Mouse (Mus musculus): ENCODE data around the gene Atg7. TPM values are rescaled to one million over a fixed set of nuclear protein-coding genes. Genes with fewer than 3 reads are reported as not detected.
"Not testable (repeated sequence)": the region's sequence is repeated elsewhere in the genome, so short reads cannot be mapped to it uniquely, and the experiment has no call there.

The Atg7 gene
- 100 to 1,000 TPM in 24 of 26 experiments, 10 to 100 TPM in 2; 50.4 to 387 (median 204) TPM for total RNA-seq (2018; cell fraction: chromatin; rRNA removed)
- 10 to 100 TPM; 41.9 to 71.0 (median 55.7) TPM for total RNA-seq (2018; cell fraction: cytosol; rRNA removed)
- 100 to 1,000 TPM in 12 of 26 experiments, 10 to 100 TPM in 14; 39.9 to 277 (median 97.7) TPM for total RNA-seq (2018; cell fraction: nucleus; rRNA removed)
- polyA plus RNA-seq (2018) = 41.0 to 76.8 TPM (median 54.7 TPM) in 3 replicates

DNA sequence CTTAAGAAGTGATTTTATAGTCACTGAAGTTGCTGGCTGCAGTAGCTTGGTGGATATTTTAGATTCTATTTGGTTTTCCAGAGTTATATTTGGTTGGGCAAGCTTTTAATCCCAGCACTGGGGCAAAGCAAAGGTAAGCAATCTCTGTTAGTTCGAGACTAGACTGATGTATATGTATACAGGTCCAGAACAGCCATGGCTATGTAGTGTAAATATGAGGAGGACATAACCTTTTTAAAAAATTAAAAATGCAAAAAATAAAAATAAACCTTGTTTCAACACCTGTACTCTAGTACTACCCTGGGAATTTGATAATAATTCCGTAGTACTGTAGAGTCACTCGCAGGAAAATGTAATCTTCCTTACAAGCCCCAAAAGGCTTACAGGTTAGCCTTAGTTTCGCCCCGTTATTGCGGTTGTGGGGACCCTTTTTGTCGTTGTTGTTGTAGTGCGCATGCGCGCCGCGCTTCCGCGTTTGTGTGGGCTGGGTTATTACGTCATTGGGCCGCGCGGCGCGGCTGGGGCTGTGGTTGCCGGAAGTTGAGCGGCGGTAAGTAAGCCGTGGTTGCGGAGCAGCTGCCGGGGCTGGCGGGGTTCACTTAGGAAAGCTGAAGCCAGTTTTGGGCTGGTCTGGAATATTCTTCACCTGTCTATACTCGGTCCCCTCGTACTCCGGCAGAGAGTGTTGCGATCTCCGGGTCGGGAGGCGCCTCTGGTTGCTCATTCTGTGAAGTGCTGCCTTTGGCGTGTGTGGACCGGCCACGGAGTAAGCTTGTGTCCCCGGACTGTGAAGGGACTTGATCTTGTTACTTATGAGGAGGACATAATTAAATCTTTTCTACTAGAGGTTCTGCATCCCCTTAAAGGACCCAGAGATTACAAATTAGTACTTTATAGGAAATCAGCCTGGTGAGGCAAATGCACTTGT, at the start of gene Atg7:
Gene Atg7 (plus strand): TSS at position 497 of the 928 bp plus-strand sequence.
- WGBS (ENCODE audit: missing documents) = 2% methylated on average over 38 of the region's 38 CpGs
- peak within 1 kb of the TSS; percentile 95 for H3K27ac ChIP-seq

DNA sequence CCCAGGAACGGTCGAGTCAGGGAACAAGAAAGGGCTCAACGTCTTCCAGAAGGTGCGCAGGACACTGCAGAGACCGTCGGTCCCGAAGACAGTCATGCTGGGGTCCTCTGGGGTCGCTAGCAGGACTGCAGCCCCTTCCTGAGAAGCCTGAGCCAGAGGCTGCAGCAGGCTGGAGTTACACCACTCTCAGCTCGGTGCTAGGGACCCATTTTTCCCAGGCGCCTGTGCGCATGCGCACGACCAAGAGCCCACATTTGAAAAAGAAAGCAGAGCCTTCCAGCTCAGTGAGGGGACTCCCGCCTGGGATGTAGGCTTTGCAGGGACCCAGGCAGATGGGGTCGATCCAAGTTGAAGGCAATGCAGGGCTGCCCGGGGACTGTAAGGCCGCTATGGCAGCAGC, 28.8 kb upstream of the Atg7 start:
- H3K36me3 ChIP-seq (ENCODE audit: inconsistent target); H3K27ac ChIP-seq; H3K79me2 ChIP-seq (ENCODE audit: inconsistent target); H3K4me3 ChIP-seq (ENCODE audit: inconsistent target): not testable (repeated sequence)
- 18% methylated on average over 2 of the region's 17 CpGs for WGBS (ENCODE audit: missing documents)

More for the DNA sequence above, at the start of gene Atg7:
- Histone ChIP-seq H3K4me3 (ENCODE audit: inconsistent target) (peak within 1 kb of the TSS; percentile 98), H3K79me2 (ENCODE audit: inconsistent target) (peaks cover 43% of the 10 kb centered on the region), H3K36me3 (ENCODE audit: inconsistent target) (no peaks in the 10 kb centered on the region)

DNA sequence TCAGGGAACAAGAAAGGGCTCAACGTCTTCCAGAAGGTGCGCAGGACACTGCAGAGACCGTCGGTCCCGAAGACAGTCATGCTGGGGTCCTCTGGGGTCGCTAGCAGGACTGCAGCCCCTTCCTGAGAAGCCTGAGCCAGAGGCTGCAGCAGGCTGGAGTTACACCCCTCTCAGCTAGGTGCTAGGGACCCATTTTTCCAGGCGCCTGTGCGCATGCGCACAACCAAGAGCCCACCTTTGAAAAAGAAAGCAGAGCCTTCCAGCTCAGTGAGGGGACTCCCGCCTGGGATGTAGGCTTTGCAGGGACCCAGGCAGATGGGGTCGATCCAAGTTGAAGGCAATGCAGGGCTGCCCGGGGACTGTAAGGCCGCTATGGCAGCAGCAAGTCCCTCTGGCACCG, 9.0 kb upstream of the Atg7 start:
- not testable (repeated sequence) for H3K79me2 ChIP-seq (ENCODE audit: inconsistent target); H3K36me3 ChIP-seq (ENCODE audit: inconsistent target); H3K27ac ChIP-seq; H3K4me3 ChIP-seq (ENCODE audit: inconsistent target)
- no CpG with 5 or more reads among the region's 14 CpGs for WGBS (ENCODE audit: missing documents)

- Histone ChIP-seq H3K4me3 (ENCODE audit: inconsistent target) (peak overlapping the region; percentile 98), H3K79me2 (ENCODE audit: inconsistent target) (peaks cover 45% of the 10 kb centered on the region), H3K27ac (peak overlapping the region; percentile 95), H3K36me3 (ENCODE audit: inconsistent target) (no peaks in the 10 kb centered on the region)
- 32% methylated on average over 8 of the region's 8 CpGs for WGBS (ENCODE audit: missing documents)
These were observed 819 bp downstream of the Atg7 start for GRCm38 (mm10) chr6:114643716-114644115.

DNA sequence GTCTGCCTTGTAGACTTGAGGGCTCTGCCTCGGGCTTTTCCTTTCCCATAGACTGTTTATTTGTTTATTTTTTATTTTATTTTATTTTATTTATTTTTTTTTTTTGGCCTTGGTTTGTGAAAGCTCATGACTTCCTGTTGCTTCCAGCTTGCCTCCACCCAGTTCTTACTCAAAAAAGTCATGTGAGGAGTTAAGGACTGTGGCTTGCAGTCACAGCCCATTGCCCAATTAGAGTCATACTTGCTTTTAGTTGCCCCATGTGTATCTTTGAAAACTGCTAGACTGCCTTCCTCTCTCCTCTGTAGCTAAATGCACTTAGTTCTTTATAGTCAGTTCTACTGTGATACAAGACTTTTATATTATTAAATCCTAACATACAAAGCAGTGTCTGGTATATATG, 1.6 kb downstream of the Atg7 start:
- H3K36me3 ChIP-seq (ENCODE audit: inconsistent target) = no peaks in the 10 kb centered on the region
- peaks cover 51% of the 10 kb centered on the region for H3K79me2 ChIP-seq (ENCODE audit: inconsistent target)
- whole genome bisulfite sequencing (ENCODE audit: missing documents) = 9% methylated on average over 1 of the region's 1 CpGs
- peak overlapping the region; percentile 98 for H3K4me3 ChIP-seq (ENCODE audit: inconsistent target)
- peak overlapping the region; percentile 95 for H3K27ac ChIP-seq

DNA sequence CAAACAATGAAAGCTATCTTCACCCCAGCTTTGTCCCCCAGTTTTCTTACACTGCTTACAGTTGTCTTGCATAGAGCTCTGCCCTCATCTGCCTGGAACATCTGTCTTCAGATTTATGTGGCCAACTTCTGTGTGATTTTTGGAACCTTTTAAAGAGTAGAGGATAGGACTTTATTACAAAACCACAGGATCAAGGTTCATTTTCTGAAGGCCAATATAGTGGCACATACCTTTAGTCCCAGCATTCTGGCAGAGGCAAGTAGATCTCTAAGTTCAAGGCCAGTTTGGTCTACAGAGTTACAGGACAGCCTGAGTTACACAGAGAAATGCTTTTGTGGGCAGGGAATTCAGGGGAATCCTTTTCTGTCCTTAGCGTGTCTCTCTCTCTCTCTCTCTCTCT, 3.3 kb downstream of the Atg7 start:
- peaks cover 68% of the 10 kb centered on the region for H3K79me2 ChIP-seq (ENCODE audit: inconsistent target)
- H3K4me3 ChIP-seq (ENCODE audit: inconsistent target) = no peak overlapping the region
- no peak overlapping the region for H3K27ac ChIP-seq
- no peaks in the 10 kb centered on the region for H3K36me3 ChIP-seq (ENCODE audit: inconsistent target)
- WGBS (ENCODE audit: missing documents) = no CpG with 5 or more reads among the region's 1 CpGs

GRCm38 (mm10) chr6:114647011-114647410, 4.1 kb downstream of the Atg7 start:
- Histone ChIP-seq H3K36me3 (ENCODE audit: inconsistent target) (no peaks in the 10 kb centered on the region), H3K27ac (no peak overlapping the region), H3K79me2 (ENCODE audit: inconsistent target) (peaks cover 76% of the 10 kb centered on the region), H3K4me3 (ENCODE audit: inconsistent target) (no peak overlapping the region)
- WGBS (ENCODE audit: missing documents) = 96% methylated on average over 6 of the region's 6 CpGs

DNA sequence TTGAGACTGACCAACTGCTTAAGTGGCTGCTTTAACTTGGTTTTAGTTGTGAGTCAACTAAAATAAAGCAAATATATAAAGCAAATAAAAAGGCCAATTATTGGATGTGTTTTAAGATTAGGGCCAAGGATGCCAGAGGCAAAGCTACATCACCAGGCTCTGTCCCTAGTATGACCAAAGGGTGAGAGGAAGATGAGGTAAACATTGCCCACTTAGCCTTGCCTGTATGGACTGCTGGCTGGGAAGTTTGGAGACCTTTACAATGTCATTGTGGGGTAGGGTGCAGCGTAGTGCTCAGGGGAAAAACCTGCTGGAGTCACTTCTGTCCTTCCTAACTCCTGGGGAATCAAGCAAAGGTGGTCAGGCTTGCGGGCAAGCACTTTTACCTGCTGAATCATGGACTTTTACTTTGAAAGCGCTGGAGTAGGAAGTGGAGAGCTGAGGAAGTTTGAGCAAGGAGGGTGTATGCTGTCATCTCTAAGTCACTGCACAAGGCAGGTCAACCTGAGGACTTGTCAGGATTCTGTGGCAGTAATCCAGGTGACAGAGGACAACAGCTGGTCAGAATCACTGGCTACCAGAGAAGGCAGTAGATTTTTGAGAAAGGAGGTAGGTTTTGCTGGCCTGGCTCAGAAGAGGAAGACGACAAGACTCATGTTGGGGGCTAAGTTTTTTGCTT, 5.6 kb downstream of the Atg7 start:
- Histone ChIP-seq H3K79me2 (ENCODE audit: inconsistent target) (peaks cover 86% of the 10 kb centered on the region), H3K36me3 (ENCODE audit: inconsistent target) (no peaks in the 10 kb centered on the region), H3K27ac (peak overlapping the region; percentile 59), H3K4me3 (ENCODE audit: inconsistent target) (no peak overlapping the region; the same call in 1 of the 2 replicates)
- WGBS (ENCODE audit: missing documents) = 9% methylated on average over 4 of the region's 4 CpGs

- WGBS (ENCODE audit: missing documents) = 75% methylated on average over 3 of the region's 3 CpGs
- no peak overlapping the region for H3K4me3 ChIP-seq (ENCODE audit: inconsistent target)
- no peaks in the 10 kb centered on the region for H3K36me3 ChIP-seq (ENCODE audit: inconsistent target)
- no peak overlapping the region for H3K27ac ChIP-seq
- peaks cover 92% of the 10 kb centered on the region for H3K79me2 ChIP-seq (ENCODE audit: inconsistent target)
These were observed 9.3 kb downstream of the Atg7 start for GRCm38 (mm10) chr6:114652209-114652608.

GRCm38 (mm10) chr6:114656826-114657600, 14.1 kb downstream of the Atg7 start:
- peaks cover 88% of the 10 kb centered on the region for H3K79me2 ChIP-seq (ENCODE audit: inconsistent target)
- no peak overlapping the region for H3K4me3 ChIP-seq (ENCODE audit: inconsistent target)
- 86% methylated on average over 7 of the region's 7 CpGs for WGBS (ENCODE audit: missing documents)
- no peaks in the 10 kb centered on the region for H3K36me3 ChIP-seq (ENCODE audit: inconsistent target)
- H3K27ac ChIP-seq = peak overlapping the region; percentile 29

GRCm38 (mm10) chr6:114657807-114658206, 14.9 kb downstream of the Atg7 start:
- Histone ChIP-seq H3K79me2 (ENCODE audit: inconsistent target) (peaks cover 88% of the 10 kb centered on the region), H3K4me3 (ENCODE audit: inconsistent target) (no peak overlapping the region), H3K36me3 (ENCODE audit: inconsistent target) (no peaks in the 10 kb centered on the region), H3K27ac (peak overlapping the region; percentile 78)
- 45% methylated on average over 4 of the region's 4 CpGs for WGBS (ENCODE audit: missing documents)

- Histone ChIP-seq H3K79me2 (ENCODE audit: inconsistent target) (peaks cover 88% of the 10 kb centered on the region), H3K36me3 (ENCODE audit: inconsistent target) (no peaks in the 10 kb centered on the region), H3K27ac (peak overlapping the region; percentile 78), H3K4me3 (ENCODE audit: inconsistent target) (no peak overlapping the region)
- WGBS (ENCODE audit: missing documents) = 37% methylated on average over 4 of the region's 4 CpGs
These were observed 16.5 kb downstream of the Atg7 start for GRCm38 (mm10) chr6:114659278-114659991.

DNA sequence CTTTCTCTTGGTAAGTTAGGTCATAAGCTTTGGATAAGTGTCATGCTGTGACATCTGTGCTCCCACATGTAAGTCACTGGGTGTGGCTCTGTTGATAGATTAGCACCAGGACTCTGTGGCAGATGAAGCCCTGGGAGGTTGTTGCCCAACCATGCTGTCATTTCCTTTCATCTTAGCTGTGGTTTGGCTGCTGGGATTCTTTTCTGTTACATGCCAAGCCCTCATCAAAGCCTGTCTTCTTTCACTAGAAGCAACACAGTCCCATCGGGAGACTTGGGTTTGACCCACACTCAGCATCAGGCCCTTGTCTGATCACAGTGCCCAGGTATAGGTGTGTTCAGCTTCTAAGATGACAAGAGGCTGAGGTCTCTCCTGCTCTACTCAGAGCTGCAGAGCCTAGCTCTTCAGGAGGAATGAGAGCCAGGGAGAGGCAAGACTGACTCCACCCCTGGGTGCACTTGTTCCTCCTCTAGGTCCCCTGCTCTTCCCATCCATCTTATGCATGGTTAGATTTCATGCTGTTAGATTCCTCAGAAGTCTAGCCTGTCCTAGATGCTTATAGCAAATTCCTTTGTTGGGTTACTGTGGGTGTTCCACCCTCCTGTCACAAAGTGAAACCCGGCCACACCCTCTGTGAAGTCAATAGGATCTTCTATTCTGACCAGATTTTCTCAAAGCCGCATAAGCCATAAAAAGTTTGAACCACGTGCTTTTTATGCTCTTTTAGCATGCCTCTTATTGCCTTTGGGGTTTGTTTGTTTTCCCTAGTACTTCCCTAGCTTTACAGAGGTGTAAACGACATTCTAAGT, 17.3 kb downstream of the Atg7 start:
- H3K79me2 ChIP-seq (ENCODE audit: inconsistent target) = peaks cover 88% of the 10 kb centered on the region
- peaks cover 4% of the 10 kb centered on the region for H3K36me3 ChIP-seq (ENCODE audit: inconsistent target)
- H3K27ac ChIP-seq = peak overlapping the region; percentile 78
- no peak overlapping the region for H3K4me3 ChIP-seq (ENCODE audit: inconsistent target)
- WGBS (ENCODE audit: missing documents) = 50% methylated on average over 5 of the region's 5 CpGs

All from macrophage (primary cell).